Mouse (Mus musculus) limb, embryonic 12.5 days (tissue): Measurements from ENCODE around the gene Vmn1r211. TPM values are rescaled to one million over a fixed set of nuclear protein-coding genes. Genes with fewer than 3 reads are reported as not detected.
"Not testable (repeated sequence)": the region's sequence is repeated elsewhere in the genome, so short reads cannot be mapped to it uniquely, and the experiment has no call there.

Experiments used
- ATAC-seq: fragments of 200-750 bp; cut with Nextera tagmentation; 2 replicates; pipeline ENCODE4 v1.8.0; 2017; ENCODE audit warnings: low read depth, moderate TSS enrichment; ENCODE audit not compliant: insufficient number of reproducible peaks, insufficient read depth, low FRiP score, low TSS enrichment
- H3K27ac ChIP-seq: fragments of 300-500 bp; sonication (generic); 2 replicates; pipeline ENCODE4 v1.5.1; 2016; ENCODE audit warnings: mild to moderate bottlenecking, moderate library complexity
- H3K27me3 ChIP-seq: fragments of 300-500 bp; sonication (generic); 2 replicates; pipeline ENCODE4 v1.6.1; 2016; ENCODE audit warnings: mild to moderate bottlenecking, moderate library complexity
- H3K36me3 ChIP-seq: fragments of 300-500 bp; sonication (generic); 2 replicates; pipeline ENCODE4 v1.6.1; 2016; ENCODE audit warnings: mild to moderate bottlenecking, moderate library complexity
- H3K4me1 ChIP-seq: fragments of 300-500 bp; sonication (generic); replicated peaks from 2 replicates; pipeline ENCODE4 v1.6.1; 2016
- H3K4me2 ChIP-seq: fragments of 300-500 bp; sonication (generic); 2 replicates; pipeline ENCODE4 v1.6.1; 2016; ENCODE audit warnings: mild to moderate bottlenecking, moderate library complexity
- H3K4me3 ChIP-seq: fragments of 300-500 bp; sonication (generic); replicated peaks from 2 replicates; pipeline ENCODE4 v1.5.1; 2016; ENCODE audit warnings: mild to moderate bottlenecking
- H3K9ac ChIP-seq: fragments of 300-500 bp; sonication (generic); replicated peaks from 2 replicates; pipeline ENCODE4 v1.6.1; 2016; ENCODE audit warnings: mild to moderate bottlenecking, moderate library complexity
- H3K9me3 ChIP-seq: fragments of 300-500 bp; sonication (generic); 2 replicates; pipeline ENCODE4 v1.6.1; 2016; ENCODE audit warnings: mild to moderate bottlenecking, moderate library complexity
- WGBS: fragments of 180-500 bp; shearing (Covaris S2); methylation state at CpG from one replicate; pipeline ENCODE4 v1.1.7; 2016; 5-methylcytosine and 5-hydroxymethylcytosine counted together
- polyA plus RNA-seq: library from polyadenylated mRNA; unstranded; fragments of >200 nt; fragmentation: Nextera tagmentation; extraction: Ambion mirVana; gene quantifications from 2 replicates; pipeline ENCODE4 v1.2.1, GENCODE M21; 2016

Vmn1r211 gene
- not detected in 2 replicates for polyA plus RNA-seq

DNA sequence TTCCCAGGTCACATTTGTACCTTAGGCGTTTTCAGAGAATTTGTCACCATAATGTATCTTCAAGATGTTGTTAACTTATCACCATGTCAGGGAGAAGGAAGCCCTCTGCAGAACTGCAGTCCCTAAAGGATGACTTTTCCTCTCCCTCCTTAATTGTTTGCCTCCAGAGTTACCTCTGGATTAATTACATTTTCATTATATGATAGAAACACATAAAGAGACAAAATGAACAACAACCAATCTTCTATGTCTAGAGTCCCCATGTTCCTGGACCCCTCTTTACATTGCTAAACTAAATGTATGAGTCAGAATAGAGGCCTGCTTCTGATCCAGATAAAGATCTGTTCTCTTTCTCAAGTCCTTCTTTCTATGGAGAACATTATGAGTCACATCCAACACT lies at the start of gene Vmn1r211:
Gene Vmn1r211, minus strand, starts transcription at position 101 of the 400 bp plus-strand sequence.
- Histone ChIP-seq H3K9ac (no peak within 1 kb of the TSS), H3K36me3 (no peaks in the 10 kb centered on the region), H3K4me1 (no peaks in the 10 kb centered on the region), H3K4me3 (no peak within 1 kb of the TSS), H3K4me2 (no peak within 1 kb of the TSS), H3K27me3 (no peaks in the 10 kb centered on the region), H3K9me3 (no peaks in the 10 kb centered on the region), H3K27ac (no peak within 1 kb of the TSS)
- no peak for ATAC-seq
- WGBS, result 77% methylated on average over 1 of the region's 1 CpGs

DNA sequence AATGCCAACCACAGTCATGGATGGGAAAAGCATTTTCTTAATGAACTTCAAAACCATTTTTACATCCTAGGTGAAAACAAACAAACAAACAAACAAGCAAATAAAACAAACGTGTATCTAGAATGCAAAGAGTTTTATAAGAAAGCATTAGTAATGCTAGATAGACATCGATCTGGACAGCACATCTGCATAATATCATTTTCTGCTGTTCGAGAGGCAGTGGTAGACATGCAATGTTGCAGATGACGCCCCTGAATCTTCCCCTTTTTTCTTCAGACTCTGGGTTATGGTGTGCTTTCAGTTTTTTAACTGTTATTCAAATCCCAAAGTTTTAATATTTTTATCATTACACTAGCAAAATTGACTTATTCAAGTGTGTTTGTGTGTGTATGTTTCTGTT lies 26.7 kb upstream of the Vmn1r211 start, which contains the start of gene Vmn1r212:
Gene Vmn1r212, minus strand, starts transcription at position 101 of the 400 bp plus-strand sequence.
- H3K27me3 ChIP-seq, result no peaks in the 10 kb centered on the region
- no peak within 1 kb of the TSS for H3K4me3 ChIP-seq
- ATAC-seq, result no peak
- H3K4me2 ChIP-seq, result no peak within 1 kb of the TSS
- no peaks in the 10 kb centered on the region for H3K4me1 ChIP-seq
- H3K9ac ChIP-seq, result no peak within 1 kb of the TSS
- H3K27ac ChIP-seq, result no peak within 1 kb of the TSS
- no peaks in the 10 kb centered on the region for H3K9me3 ChIP-seq
- no peaks in the 10 kb centered on the region for H3K36me3 ChIP-seq
- whole genome bisulfite sequencing, result 81% methylated on average over 4 of the region's 4 CpGs

DNA sequence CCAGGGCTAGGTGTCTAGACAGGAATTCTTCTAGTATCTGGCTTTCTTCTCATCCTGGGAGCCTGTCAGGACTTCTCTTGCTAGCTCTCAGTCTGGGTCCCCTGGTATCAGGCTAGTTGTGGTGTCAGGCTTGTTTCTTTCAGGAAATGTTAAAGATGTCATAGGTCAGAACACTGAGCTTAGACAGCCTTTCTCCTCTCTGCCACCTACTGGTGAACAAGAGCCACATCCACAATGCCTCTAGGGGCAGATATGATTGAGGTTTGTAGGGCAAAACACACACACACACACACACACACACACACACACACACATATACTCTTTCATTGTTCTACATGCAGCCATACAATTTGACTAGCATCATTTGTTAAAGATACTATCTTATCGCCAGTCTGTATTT lies 21.9 kb upstream of the Vmn1r211 start:
- H3K9me3 ChIP-seq, result no peaks in the 10 kb centered on the region
- H3K27me3 ChIP-seq, result no peaks in the 10 kb centered on the region
- no peaks in the 10 kb centered on the region for H3K4me1 ChIP-seq
- H3K27ac ChIP-seq, result no peak overlapping the region
- no peak for ATAC-seq
- H3K4me2 ChIP-seq, result no peak overlapping the region
- H3K9ac ChIP-seq, result no peak overlapping the region
- H3K4me3 ChIP-seq, result no peak overlapping the region
- no peaks in the 10 kb centered on the region for H3K36me3 ChIP-seq
- 100% methylated on average over 1 of the region's 1 CpGs for WGBS

DNA sequence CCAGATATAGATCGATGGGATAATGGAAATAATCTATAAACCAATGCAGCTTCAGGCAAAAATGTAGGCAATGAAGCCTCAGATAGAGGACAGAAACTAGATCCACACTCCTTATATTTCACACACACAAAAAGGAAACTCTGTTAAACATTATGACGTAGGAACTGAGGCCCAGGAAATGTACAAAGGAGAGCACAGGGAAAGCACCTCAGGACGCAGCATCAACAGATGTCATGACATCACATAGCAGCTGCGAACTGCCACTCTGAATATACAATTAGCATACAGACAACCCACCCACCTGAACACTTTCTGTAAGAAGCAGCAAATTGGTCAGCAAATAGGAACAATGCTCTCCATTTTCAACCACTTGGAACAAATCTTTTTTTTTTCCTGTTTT lies 2.6 kb downstream of the Vmn1r211 start:
- Histone ChIP-seq H3K36me3 (no peaks in the 10 kb centered on the region), H3K9ac (no peak overlapping the region), H3K4me3 (no peak overlapping the region), H3K9me3 (no peaks in the 10 kb centered on the region), H3K4me1 (no peaks in the 10 kb centered on the region), H3K4me2 (no peak overlapping the region), H3K27me3 (no peaks in the 10 kb centered on the region), H3K27ac (no peak overlapping the region)
- 75% methylated on average over 4 of the region's 4 CpGs for WGBS
- no peak for ATAC-seq

DNA sequence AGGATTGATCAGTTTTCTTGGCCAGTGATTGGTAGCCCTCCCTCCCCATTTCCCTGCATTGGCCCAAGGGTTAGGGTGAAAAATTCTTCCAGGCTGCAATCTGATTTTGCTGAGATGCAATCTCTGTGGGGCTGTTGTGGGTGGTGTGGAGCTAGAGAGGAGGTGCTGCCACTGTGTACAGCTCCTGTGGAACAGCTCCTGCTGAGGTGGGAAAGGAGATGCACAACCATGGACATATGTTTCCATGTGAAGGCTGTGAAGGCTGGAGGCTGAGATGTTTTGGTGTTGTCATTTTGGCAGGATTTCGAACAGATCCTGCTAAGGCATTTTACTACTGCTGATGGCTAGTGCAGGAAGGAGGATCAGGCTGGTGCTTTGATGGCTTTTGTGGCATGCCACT lies 10.6 kb downstream of the Vmn1r211 start:
- WGBS, result 60% methylated on average over 1 of the region's 1 CpGs
- no peak overlapping the region for H3K4me3 ChIP-seq
- H3K36me3 ChIP-seq, result no peaks in the 10 kb centered on the region
- H3K27ac ChIP-seq, result no peak overlapping the region
- H3K9me3 ChIP-seq, result no peaks in the 10 kb centered on the region
- H3K4me1 ChIP-seq, result no peaks in the 10 kb centered on the region
- no peak overlapping the region for H3K4me2 ChIP-seq
- no peak overlapping the region for H3K9ac ChIP-seq
- ATAC-seq, result no peak
- no peaks in the 10 kb centered on the region for H3K27me3 ChIP-seq

DNA sequence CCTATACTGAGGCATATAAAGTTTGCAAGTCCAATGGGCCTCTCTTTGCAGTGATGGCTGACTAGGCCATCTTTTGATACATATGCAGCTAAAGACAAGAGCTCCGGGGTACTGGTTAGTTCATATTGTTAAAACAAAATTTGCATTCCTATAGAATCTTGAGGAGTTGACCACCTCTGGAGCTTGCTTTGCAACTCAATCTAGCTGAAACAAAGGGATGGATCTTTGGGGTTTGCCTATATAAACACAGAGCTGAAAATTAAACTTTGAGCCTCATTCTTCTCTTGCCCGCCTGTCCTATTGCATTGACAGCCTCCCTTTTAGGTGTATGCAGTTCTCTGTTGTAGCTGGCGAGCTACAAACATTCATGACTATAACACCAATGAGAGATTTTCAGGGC lies 13.1 kb downstream of the Vmn1r211 start:
- WGBS, result 86% methylated on average over 3 of the region's 3 CpGs
- not testable (repeated sequence) for ATAC-seq, H3K9ac ChIP-seq

DNA sequence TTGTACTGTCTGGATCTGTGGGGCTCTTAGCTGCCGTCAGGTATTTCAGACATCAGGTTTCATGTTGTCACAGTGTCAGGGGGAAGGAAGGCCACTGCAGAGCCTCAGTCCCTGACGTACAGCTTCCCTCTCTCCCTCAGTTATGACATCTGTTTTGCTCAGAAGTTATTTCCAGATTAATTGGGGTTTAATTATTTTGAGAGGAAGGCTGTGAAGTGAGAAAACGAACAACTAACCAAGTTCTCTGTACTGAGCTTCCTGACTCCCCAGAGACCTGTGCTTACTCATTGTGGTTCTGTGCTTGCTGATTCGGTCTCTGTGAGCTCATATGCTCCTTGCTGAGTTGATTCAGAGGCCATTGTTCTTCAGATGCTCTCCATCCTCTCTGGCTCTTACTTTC lies 26.1 kb downstream of the Vmn1r211 start, which contains the start of gene Vmn1r210:
Gene Vmn1r210, minus strand, starts transcription at position 101 of the 400 bp plus-strand sequence.
- Histone ChIP-seq H3K4me2 (no peak within 1 kb of the TSS), H3K9me3 (no peaks in the 10 kb centered on the region), H3K27ac (no peak within 1 kb of the TSS), H3K4me3 (no peak within 1 kb of the TSS), H3K4me1 (no peaks in the 10 kb centered on the region), H3K9ac (no peak within 1 kb of the TSS), H3K36me3 (no peaks in the 10 kb centered on the region), H3K27me3 (no peaks in the 10 kb centered on the region)
- 51% methylated on average over 4 of the region's 4 CpGs for WGBS
- ATAC-seq, result no peak

More for the DNA sequence above, 13.1 kb downstream of the Vmn1r211 start:
- not testable (repeated sequence) for H3K27me3 ChIP-seq, H3K4me1 ChIP-seq, H3K4me3 ChIP-seq, H3K36me3 ChIP-seq, H3K4me2 ChIP-seq, H3K9me3 ChIP-seq, H3K27ac ChIP-seq

DNA sequence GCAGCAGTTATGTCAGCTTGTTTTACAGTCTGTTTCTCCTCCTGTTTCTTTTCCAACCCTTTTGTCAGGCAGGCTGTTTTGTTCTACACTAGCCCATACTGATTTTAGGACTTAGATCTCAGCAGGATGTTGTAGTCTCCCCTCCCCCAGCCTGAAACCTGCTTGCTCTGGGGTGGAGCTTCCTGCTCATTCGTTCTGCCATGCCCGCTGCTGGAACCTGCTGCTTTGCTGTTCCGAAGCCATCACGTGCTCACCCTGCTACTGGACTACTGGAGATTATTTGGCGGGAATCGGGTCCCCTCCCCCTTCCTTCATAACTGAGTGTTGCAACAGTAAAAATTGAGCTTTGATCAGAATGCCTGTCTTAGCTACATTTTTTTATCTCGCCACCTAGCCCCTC lies 28.0 kb downstream of the Vmn1r211 start:
- ATAC-seq, H3K4me1 ChIP-seq, H3K4me2 ChIP-seq, H3K36me3 ChIP-seq, H3K27me3 ChIP-seq, H3K27ac ChIP-seq, H3K9ac ChIP-seq, H3K4me3 ChIP-seq, H3K9me3 ChIP-seq: not testable (repeated sequence)
- 43% methylated on average over 7 of the region's 7 CpGs for WGBS

DNA sequence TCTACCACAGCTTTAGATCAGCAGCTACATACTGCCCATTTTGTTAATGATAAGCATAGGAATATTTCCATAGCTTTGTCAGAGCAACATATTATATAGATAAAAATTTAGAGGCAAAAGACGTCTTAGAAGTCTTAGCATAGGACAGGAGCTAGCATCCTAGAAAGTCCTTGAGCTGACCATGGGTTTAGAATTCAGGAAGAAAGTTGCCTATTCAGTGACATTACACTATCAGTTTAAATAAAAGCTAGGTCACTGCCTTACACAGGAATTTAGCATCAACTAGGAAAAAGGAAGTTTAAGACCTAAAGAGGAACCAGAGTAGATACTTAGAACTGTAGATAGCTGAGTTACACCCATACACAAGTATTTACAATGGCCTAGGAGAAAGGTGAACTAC lies 35.8 kb downstream of the Vmn1r211 start:
- ATAC-seq, H3K9me3 ChIP-seq: not testable (repeated sequence)
- WGBS, result 77% methylated on average over 1 of the region's 1 CpGs

DNA sequence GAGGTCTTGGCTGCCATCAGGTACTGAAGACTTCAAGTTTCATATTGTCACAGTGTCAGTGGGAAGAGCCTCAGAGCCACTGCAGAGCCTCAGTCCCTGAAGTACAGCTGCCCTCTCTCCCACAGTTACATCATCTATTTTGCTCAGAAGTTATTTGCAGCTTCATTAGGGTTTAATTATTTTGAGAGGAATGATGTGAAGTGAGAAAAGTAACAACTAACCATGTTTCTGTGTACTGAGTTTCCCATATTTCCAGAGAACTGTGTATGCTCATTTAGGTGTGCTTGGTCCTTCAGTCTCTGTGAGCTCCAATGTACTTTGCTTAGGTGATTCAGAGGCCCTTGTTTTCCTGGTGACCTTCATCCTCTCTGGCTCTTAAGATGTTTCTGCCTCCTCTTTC lies 47.8 kb downstream of the Vmn1r211 start, which contains the start of gene Vmn1r209:
Gene Vmn1r209, minus strand, starts transcription at position 101 of the 400 bp plus-strand sequence.
- not testable (repeated sequence) for H3K27me3 ChIP-seq, H3K36me3 ChIP-seq, H3K4me2 ChIP-seq, H3K4me3 ChIP-seq, H3K27ac ChIP-seq, H3K4me1 ChIP-seq, H3K9ac ChIP-seq, ATAC-seq
- H3K9me3 ChIP-seq, result peaks cover 14% of the 10 kb centered on the region; the same call in 1 of the 2 replicates

More for the DNA sequence above, 35.8 kb downstream of the Vmn1r211 start:
- H3K36me3 ChIP-seq, H3K4me3 ChIP-seq, H3K27ac ChIP-seq, H3K27me3 ChIP-seq, H3K4me1 ChIP-seq, H3K9ac ChIP-seq, H3K4me2 ChIP-seq: not testable (repeated sequence)
